Comparison of ENCODE assay signal across 9 mouse cellular contexts in the genomic region with DNA sequence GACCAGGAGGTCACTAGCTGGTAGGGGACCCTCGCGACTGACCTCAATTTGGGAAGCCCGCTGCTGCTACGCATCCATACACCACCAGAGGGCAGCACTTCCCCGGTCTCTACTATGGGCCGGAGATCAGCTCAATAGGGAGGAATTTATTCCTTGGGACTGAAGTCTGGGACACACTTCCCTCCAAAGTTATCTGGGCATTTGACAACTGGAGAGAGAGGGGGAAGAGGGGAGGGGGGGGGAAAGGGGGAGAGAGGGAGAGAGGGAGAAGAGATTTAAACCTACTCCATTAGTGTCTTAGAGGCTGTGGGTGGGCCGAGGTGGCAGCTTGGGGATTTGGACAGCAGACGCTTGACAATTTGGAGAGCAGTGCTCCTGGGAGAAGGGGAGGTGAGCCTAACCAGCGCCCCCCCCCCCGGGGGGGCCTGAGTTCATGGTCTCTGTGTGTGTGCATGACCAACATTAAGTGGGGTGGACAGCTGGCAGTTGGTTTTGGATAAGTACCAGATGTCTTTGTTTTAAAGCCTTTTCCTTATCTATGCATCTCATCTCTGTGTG. TPM values are rescaled to one million over a fixed set of nuclear protein-coding genes. Genes with fewer than 3 reads are reported as not detected.
DNase-seq lines count a peak whose midpoint lies in the region; ATAC-seq and TF ChIP-seq lines count a peak whose summit lies in the region.
"Had no signal": no experiment of that assay in that cellular context is flagged by ENCODE, and none has a peak within 500 bp of the region (broad histone marks: within the 10 kb centered on the region; RNA-seq: fewer than 3 reads in every experiment).

No protein-coding gene starts in this region.

- H3K27ac ChIP-seq in forebrain, embryonic 16.5 days (ENCODE audit: low read length): no peak overlapping the region
- no peak overlapping the region for H3K27ac ChIP-seq in midbrain, embryonic 14.5 days (replicated peaks; ENCODE audit: low read depth, low read length)
- no peak overlapping the region for H3K27ac ChIP-seq in stomach, postnatal 0 days (replicated peaks)
- H3K27ac ChIP-seq: limb, embryonic 15.5 days had no signal

- WGBS in forebrain, embryonic 16.5 days: 3% methylated on average over 10 of the region's 10 CpGs
- 0% methylated on average over 10 of the region's 10 CpGs for WGBS in midbrain, embryonic 14.5 days
- 8% methylated on average over 10 of the region's 10 CpGs for WGBS in stomach, postnatal 0 days

- no peak overlapping the region for H3K9ac ChIP-seq in forebrain, embryonic 16.5 days (replicated peaks; ENCODE audit: low read depth, low read length)
- H3K9ac ChIP-seq in midbrain, embryonic 14.5 days (replicated peaks; ENCODE audit: low read length): no peak overlapping the region
- H3K9ac ChIP-seq in stomach, postnatal 0 days (ENCODE audit: low read length): no peak overlapping the region
- H3K9ac ChIP-seq: limb, embryonic 15.5 days had no signal

- H3K27me3 ChIP-seq in forebrain, embryonic 16.5 days (replicated peaks; ENCODE audit: control insufficient read depth, insufficient read depth, low read length): peaks cover 2% of the 10 kb centered on the region; the same call in 1 of the 2 replicates
- H3K27me3 ChIP-seq in midbrain, embryonic 14.5 days (ENCODE audit: control insufficient read depth, insufficient read depth, low read length): peaks cover 3% of the 10 kb centered on the region; the same call in 1 of the 2 replicates
- no peaks in the 10 kb centered on the region for H3K27me3 ChIP-seq in stomach, postnatal 0 days (ENCODE audit: control insufficient read depth, insufficient read depth, low read length)

- no peak overlapping the region for H3K4me3 ChIP-seq in forebrain, embryonic 16.5 days (replicated peaks; ENCODE audit: low read length)
- no peak overlapping the region for H3K4me3 ChIP-seq in midbrain, embryonic 14.5 days (replicated peaks; ENCODE audit: low read depth, low read length)
- H3K4me3 ChIP-seq in stomach, postnatal 0 days (ENCODE audit: low read depth, low read length): no peak overlapping the region
- H3K4me3 ChIP-seq: limb, embryonic 15.5 days had no signal

- H3K36me3 ChIP-seq in forebrain, embryonic 16.5 days (ENCODE audit: control insufficient read depth, insufficient read depth): no peaks in the 10 kb centered on the region
- no peaks in the 10 kb centered on the region for H3K36me3 ChIP-seq in midbrain, embryonic 14.5 days (ENCODE audit: control insufficient read depth, insufficient read depth, low read length)
- H3K36me3 ChIP-seq in stomach, postnatal 0 days (ENCODE audit: control insufficient read depth, insufficient read depth, low read length): no peaks in the 10 kb centered on the region
- H3K36me3 ChIP-seq: limb, embryonic 15.5 days had no signal

- no peaks in the 10 kb centered on the region for H3K9me3 ChIP-seq in forebrain, embryonic 16.5 days (ENCODE audit: control insufficient read depth, low read length)
- H3K9me3 ChIP-seq in midbrain, embryonic 14.5 days (ENCODE audit: control insufficient read depth, low read length): no peaks in the 10 kb centered on the region
- no peaks in the 10 kb centered on the region for H3K9me3 ChIP-seq in stomach, postnatal 0 days (ENCODE audit: control insufficient read depth, low read length)
- H3K9me3 ChIP-seq: limb, embryonic 15.5 days had no signal

- ATAC-seq in cerebellum, adult (ENCODE audit: insufficient number of reproducible peaks, low FRiP score, low TSS enrichment): no peak
- peak; percentile 37; the same call in 1 of the 2 replicates for ATAC-seq in forebrain, embryonic 16.5 days
- peak; percentile 20; the same call in 1 of the 2 replicates for ATAC-seq in midbrain, embryonic 14.5 days (ENCODE audit: low FRiP score, low TSS enrichment)
- peak; percentile 20; the same call in 1 of the 2 replicates for ATAC-seq in stomach, postnatal 0 days (ENCODE audit: low FRiP score, low TSS enrichment)

- peak; percentile 25 for DNase-seq in cerebellum, adult 11 months
- DNase-seq in c-Kit-positive CD71-positive TER-119-positive erythroid progenitor cells, embryonic 14.5 days (ENCODE audit: low spot score): peak; percentile 26
- DNase-seq in hindlimb bud, embryonic 11.5 days (ENCODE audit: extremely low spot score, low read depth, low spot score): peak; percentile 44
- DNase-seq in left cerebral cortex, postnatal 14 days (ENCODE audit: low spot score in 2 of 2): peak; percentile 44 to 76
- DNase-seq in midbrain, embryonic 14.5 days: peak; percentile 88
- DNase-seq in stomach, postnatal 0 days (ENCODE audit: low spot score): peak; percentile 66

- intact Hi-C loops in left cerebral cortex, postnatal 14 days (cut with DNase I): loop anchor here (1.0 to 5.0 kb wide), 3 partner anchors 101 to 301 kb away; partner anchors contain the start of gene Tox2

- no peak for TF ChIP-seq EP300 in stomach, postnatal 0 days (optimal IDR thresholded peaks at IDR 0.05)

- H3K4me1 ChIP-seq in forebrain, embryonic 16.5 days (replicated peaks; ENCODE audit: control insufficient read depth, insufficient read depth, low read length): peaks cover 6% of the 10 kb centered on the region; the same call in 1 of the 2 replicates
- H3K4me1 ChIP-seq in midbrain, embryonic 14.5 days (ENCODE audit: control insufficient read depth, insufficient read depth, low read length): peaks cover 6% of the 10 kb centered on the region; the same call in 1 of the 2 replicates
- H3K4me1 ChIP-seq in stomach, postnatal 0 days (replicated peaks; ENCODE audit: control insufficient read depth, insufficient read depth): no peaks in the 10 kb centered on the region

- H3K4me2 ChIP-seq in forebrain, embryonic 16.5 days (ENCODE audit: low read length): no peak overlapping the region
- no peak overlapping the region for H3K4me2 ChIP-seq in midbrain, embryonic 14.5 days (ENCODE audit: low read length)
- no peak overlapping the region for H3K4me2 ChIP-seq in stomach, postnatal 0 days (replicated peaks; ENCODE audit: low read depth)
- H3K4me2 ChIP-seq: limb, embryonic 15.5 days had no signal

- peak; percentile 90 for TF ChIP-seq CTCF in stomach, postnatal 0 days (IDR thresholded peaks at IDR 0.05; ENCODE audit: low read depth)

RNA-seq across cellular contexts. Expression of gene Gtsf1l, which starts 14.1 kb away (rescaled TPM):
- not detected in 2 replicates for polyA plus RNA-seq in forebrain, embryonic 16.5 days (2015; fragmentation: Nextera tagmentation; extraction: Ambion mirVana)
- total RNA-seq in left cerebral cortex, postnatal 14 days (2021): not detected
- not detected in 2 replicates for polyA plus RNA-seq in midbrain, embryonic 14.5 days (2014; fragmentation: Nextera tagmentation; extraction: Ambion mirVana)
- polyA plus RNA-seq in stomach, postnatal 0 days (2015; fragmentation: Nextera tagmentation; extraction: Ambion mirVana): 0.16 TPM in 1 of 2 replicates, not detected in the other
- polyA plus RNA-seq: limb, embryonic 15.5 days had no signal

RNA-seq across cellular contexts. Expression of gene Mybl2, which starts 47.2 kb away (rescaled TPM):
- polyA plus RNA-seq in forebrain, embryonic 16.5 days (2015; fragmentation: Nextera tagmentation; extraction: Ambion mirVana): 9.9 and 10.9 TPM in 2 replicates
- 1 to 10 TPM; 2.0 to 2.4 TPM for total RNA-seq in left cerebral cortex, postnatal 14 days (2021)
- polyA plus RNA-seq in midbrain, embryonic 14.5 days (2014; fragmentation: Nextera tagmentation; extraction: Ambion mirVana): 2.4 and 4.2 TPM in 2 replicates
- polyA plus RNA-seq in stomach, postnatal 0 days (2015; fragmentation: Nextera tagmentation; extraction: Ambion mirVana): 5.3 and 5.4 TPM in 2 replicates

Comparison
In these comparisons a context has a peak if more than half of its experiments do, and no peak if none do; other contexts are left out.
1. DNase-seq: peak in every context shown above with its lines; median percentile 88 in midbrain, embryonic 14.5 days; 66 in stomach, postnatal 0 days; 60 in left cerebral cortex, postnatal 14 days; 44 in hindlimb bud, embryonic 11.5 days; 26 in c-Kit-positive CD71-positive TER-119-positive erythroid progenitor cells, embryonic 14.5 days; 25 in cerebellum, adult 11 months.